Mouse (Mus musculus) hindbrain, embryonic 13.5 days (tissue): ENCODE results near the gene Fam183b. TPM values are rescaled to one million over a fixed set of nuclear protein-coding genes. Genes with fewer than 3 reads are reported as not detected.

ENCODE experiments used
- polyA plus RNA-seq: library from polyadenylated mRNA; unstranded; fragments of >200 nt; fragmentation: Nextera tagmentation; extraction: Ambion mirVana; gene quantifications from 2 replicates; pipeline ENCODE4 v1.2.1, GENCODE M21; 2015

Gene Fam183b
- polyA plus RNA-seq, 1 experiment from 2014 or later: 10.8 TPM

Other genes with a start within 250 kb of the Fam183b start
- gene Olfr328, start 246.3 kb downstream of the Fam183b start, polyA plus RNA-seq: 0.09 TPM in 1 of 2 replicates, not detected in the other
- not detected in 2 replicates for gene Olfr224, start 231.4 kb downstream of the Fam183b start, polyA plus RNA-seq
- gene Olfr325, start 224.2 kb downstream of the Fam183b start, polyA plus RNA-seq: not detected in 2 replicates
- not detected in 2 replicates for gene Olfr324, start 206.8 kb downstream of the Fam183b start, polyA plus RNA-seq
- gene 2210407C18Rik, start 185.9 kb downstream of the Fam183b start, polyA plus RNA-seq: not detected in 2 replicates
- gene Olfr323, start 171.5 kb downstream of the Fam183b start, polyA plus RNA-seq: not detected in 2 replicates
- 0.14 and 0.19 TPM in 2 replicates for gene Trim58, start 161.5 kb downstream of the Fam183b start, polyA plus RNA-seq
- not detected in 2 replicates for gene Olfr322, start 143.2 kb downstream of the Fam183b start, polyA plus RNA-seq
- gene Olfr320, start 120.9 kb downstream of the Fam183b start, polyA plus RNA-seq: not detected in 2 replicates
- not detected in 2 replicates for gene Olfr319, start 102.8 kb downstream of the Fam183b start, polyA plus RNA-seq
- not detected in 2 replicates for gene Olfr318, start 77.9 kb downstream of the Fam183b start, polyA plus RNA-seq
- 0.14 and 0.23 TPM in 2 replicates for gene Olfr317, start 62.7 kb downstream of the Fam183b start, polyA plus RNA-seq
- gene Olfr316, start 49.2 kb downstream of the Fam183b start, polyA plus RNA-seq: not detected in 2 replicates
- gene Olfr315, start 28.8 kb downstream of the Fam183b start, polyA plus RNA-seq: not detected in 2 replicates
- gene Olfr314, start 19.0 kb downstream of the Fam183b start, polyA plus RNA-seq: not detected in 2 replicates
- gene Olfr313, start 13.0 kb upstream of the Fam183b start, polyA plus RNA-seq: not detected in 2 replicates
- not detected in 2 replicates for gene Olfr312, start 27.3 kb upstream of the Fam183b start, polyA plus RNA-seq
- not detected in 2 replicates for gene Olfr311, start 37.3 kb upstream of the Fam183b start, polyA plus RNA-seq
- 21.3 and 22.8 TPM in 2 replicates for gene Gm12258, start 45.2 kb upstream of the Fam183b start, polyA plus RNA-seq
- 11.5 and 12.9 TPM in 2 replicates for gene 2810021J22Rik, start 65.3 kb upstream of the Fam183b start, polyA plus RNA-seq
- gene Zfp39, start 102.3 kb upstream of the Fam183b start, polyA plus RNA-seq: 5.0 and 5.7 TPM in 2 replicates
- gene Btnl10, start 115.9 kb upstream of the Fam183b start, polyA plus RNA-seq: not detected in 2 replicates
- gene Rnf187, start 137.0 kb upstream of the Fam183b start, polyA plus RNA-seq: 522 and 540 TPM in 2 replicates
- 285 and 298 TPM in 2 replicates for gene Hist3h2ba, start 147.0 kb upstream of the Fam183b start, polyA plus RNA-seq
- gene Hist3h2a, start 152.7 kb upstream of the Fam183b start, polyA plus RNA-seq: 138 and 142 TPM in 2 replicates
- gene Trim17, start 152.7 kb upstream of the Fam183b start, polyA plus RNA-seq: 1.6 TPM in 2 replicates
- gene Trim11, start 176.1 kb upstream of the Fam183b start, polyA plus RNA-seq: 20.8 and 21.8 TPM in 2 replicates